Mouse (Mus musculus) embryonic facial prominence, embryonic 14.5 days (tissue): ENCODE measurements around the gene Gm2663. TPM values are rescaled to one million over a fixed set of nuclear protein-coding genes. Genes with fewer than 3 reads are reported as not detected.
A peak's percentile ranks its signal among the peaks of the same experiment; 100 is the strongest.
"Not testable (repeated sequence)": the region's sequence is repeated elsewhere in the genome, so short reads cannot be mapped to it uniquely, and the experiment has no call there.

ENCODE experiments used
- ATAC-seq: fragments of 200-750 bp; cut with Nextera tagmentation; 2 replicates; pipeline ENCODE4 v1.8.0; 2017; ENCODE audit warnings: low read depth, moderate number of reproducible peaks, moderate TSS enrichment
- DNase-seq: peaks from one replicate; pipeline ENCODE4 v3.0.0-alpha.2; 2015; ENCODE audit warnings: low spot score
- H3K27ac ChIP-seq: fragments of 300-500 bp; sonication (generic); replicated peaks from 2 replicates; pipeline ENCODE4 v1.5.1; 2014; ENCODE audit warnings: low read depth, mild to moderate bottlenecking, low read length, moderate library complexity
- H3K27me3 ChIP-seq: fragments of 300-500 bp; sonication (generic); replicated peaks from 2 replicates; pipeline ENCODE4 v1.6.1; 2014; ENCODE audit warnings: low read length; ENCODE audit not compliant: control insufficient read depth, insufficient read depth
- H3K36me3 ChIP-seq: fragments of 300-500 bp; sonication (generic); 2 replicates; pipeline ENCODE4 v1.6.1; 2014; ENCODE audit warnings: low read length, mixed read lengths; ENCODE audit not compliant: control insufficient read depth, insufficient read depth
- H3K4me1 ChIP-seq: fragments of 300-500 bp; sonication (generic); 2 replicates; pipeline ENCODE4 v1.6.1; 2014; ENCODE audit warnings: antibody characterized with exemption, low read length; ENCODE audit not compliant: control insufficient read depth, insufficient read depth
- H3K4me2 ChIP-seq: fragments of 300-500 bp; sonication (generic); 2 replicates; pipeline ENCODE4 v1.6.1; 2014; ENCODE audit warnings: low read depth, mild to moderate bottlenecking, low read length, moderate library complexity, mixed read lengths
- H3K4me3 ChIP-seq: fragments of 300-500 bp; sonication (generic); 2 replicates; pipeline ENCODE4 v1.5.1; 2014; ENCODE audit warnings: low read depth, mild to moderate bottlenecking, low read length
- H3K9ac ChIP-seq: fragments of 300-500 bp; sonication (generic); 2 replicates; pipeline ENCODE4 v1.6.1; 2014; ENCODE audit warnings: low read depth, mild to moderate bottlenecking, low read length, moderate library complexity, mixed read lengths
- H3K9me3 ChIP-seq: fragments of 300-500 bp; sonication (generic); 2 replicates; pipeline ENCODE4 v1.6.1; 2016; ENCODE audit warnings: low read length; ENCODE audit not compliant: control insufficient read depth
- WGBS: fragments of 180-500 bp; shearing (Covaris S2); extraction: QIAGEN DNeasy Blood & Tissue Kit; methylation state at CpG from one replicate; pipeline ENCODE4 v1.1.7; 2014; 5-methylcytosine and 5-hydroxymethylcytosine counted together
- polyA plus RNA-seq: library from polyadenylated mRNA; unstranded; fragments of >200 nt; fragmentation: Nextera tagmentation; extraction: Ambion mirVana; gene quantifications from 2 replicates; pipeline ENCODE4 v1.2.1, GENCODE M21; 2014

Gm2663 gene
- polyA plus RNA-seq, 1 experiment from 2014 or later: not detected

DNA sequence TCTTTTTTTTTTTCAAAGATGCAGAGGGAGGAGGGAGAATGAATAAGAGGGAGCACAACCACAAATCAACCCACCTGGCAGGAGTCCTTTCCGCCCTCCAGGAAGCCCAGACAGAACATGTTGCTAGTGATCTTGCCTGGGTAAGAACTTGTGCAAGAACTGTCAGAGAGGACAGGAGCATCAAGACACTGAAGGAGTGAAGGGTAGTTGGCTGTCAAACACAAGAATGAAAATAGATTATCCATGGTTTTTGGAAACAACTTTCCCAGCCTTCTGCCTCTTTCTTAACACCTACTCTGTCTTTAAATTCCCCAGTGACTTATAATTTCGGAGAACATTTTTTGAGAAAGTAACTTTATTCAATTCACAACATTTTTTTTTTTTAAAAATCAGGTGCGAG lies 33.0 kb upstream of the Gm2663 start:
- H3K9me3 ChIP-seq: no peaks in the 10 kb centered on the region
- H3K4me2 ChIP-seq: no peak overlapping the region
- no peak for ATAC-seq
- no peak overlapping the region for H3K27ac ChIP-seq
- no peaks in the 10 kb centered on the region for H3K27me3 ChIP-seq
- no peak overlapping the region for H3K9ac ChIP-seq
- H3K36me3 ChIP-seq: no peaks in the 10 kb centered on the region
- no peak overlapping the region for H3K4me3 ChIP-seq
- no peaks in the 10 kb centered on the region for H3K4me1 ChIP-seq
- no peak for DNase-seq
- WGBS: 75% methylated on average over 3 of the region's 3 CpGs

DNA sequence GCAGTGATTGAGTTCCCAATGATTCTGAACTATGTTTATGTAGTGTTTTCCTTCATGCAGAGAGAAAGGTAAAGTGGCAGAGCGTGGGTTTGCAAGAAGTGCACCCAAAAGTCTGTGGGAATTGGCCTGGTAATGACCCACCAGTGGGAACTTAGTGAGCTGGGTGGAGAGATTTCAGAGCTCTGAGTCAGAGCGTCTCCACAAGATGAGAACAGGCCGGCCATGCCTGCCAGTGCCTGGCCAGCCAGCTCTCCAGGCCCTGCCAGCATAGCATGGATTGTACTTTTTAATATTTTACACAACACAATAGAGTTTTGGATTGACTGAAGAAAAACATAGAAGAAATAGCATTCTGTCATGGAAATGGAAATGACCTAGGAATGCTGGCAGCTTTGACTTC lies 31.5 kb upstream of the Gm2663 start:
- H3K27me3 ChIP-seq: no peaks in the 10 kb centered on the region
- no peak overlapping the region for H3K27ac ChIP-seq
- DNase-seq: no peak
- no peaks in the 10 kb centered on the region for H3K9me3 ChIP-seq
- no peak overlapping the region for H3K4me3 ChIP-seq
- H3K9ac ChIP-seq: no peak overlapping the region
- H3K36me3 ChIP-seq: no peaks in the 10 kb centered on the region
- no peaks in the 10 kb centered on the region for H3K4me1 ChIP-seq
- no peak for ATAC-seq
- 87% methylated on average over 3 of the region's 3 CpGs for WGBS
- H3K4me2 ChIP-seq: no peak overlapping the region

- H3K4me1 ChIP-seq: no peaks in the 10 kb centered on the region
- DNase-seq: peak; percentile 2
- no peaks in the 10 kb centered on the region for H3K36me3 ChIP-seq
- no peaks in the 10 kb centered on the region for H3K9me3 ChIP-seq
- H3K9ac ChIP-seq: no peak overlapping the region
- no peak for ATAC-seq
- no peaks in the 10 kb centered on the region for H3K27me3 ChIP-seq
- WGBS: 42% methylated on average over 2 of the region's 2 CpGs
- no peak overlapping the region for H3K27ac ChIP-seq
- no peak overlapping the region for H3K4me3 ChIP-seq
- no peak overlapping the region for H3K4me2 ChIP-seq
Measured at GRCm38 (mm10) chr6:41027053-41027452, 27.8 kb upstream of the Gm2663 start.

DNA sequence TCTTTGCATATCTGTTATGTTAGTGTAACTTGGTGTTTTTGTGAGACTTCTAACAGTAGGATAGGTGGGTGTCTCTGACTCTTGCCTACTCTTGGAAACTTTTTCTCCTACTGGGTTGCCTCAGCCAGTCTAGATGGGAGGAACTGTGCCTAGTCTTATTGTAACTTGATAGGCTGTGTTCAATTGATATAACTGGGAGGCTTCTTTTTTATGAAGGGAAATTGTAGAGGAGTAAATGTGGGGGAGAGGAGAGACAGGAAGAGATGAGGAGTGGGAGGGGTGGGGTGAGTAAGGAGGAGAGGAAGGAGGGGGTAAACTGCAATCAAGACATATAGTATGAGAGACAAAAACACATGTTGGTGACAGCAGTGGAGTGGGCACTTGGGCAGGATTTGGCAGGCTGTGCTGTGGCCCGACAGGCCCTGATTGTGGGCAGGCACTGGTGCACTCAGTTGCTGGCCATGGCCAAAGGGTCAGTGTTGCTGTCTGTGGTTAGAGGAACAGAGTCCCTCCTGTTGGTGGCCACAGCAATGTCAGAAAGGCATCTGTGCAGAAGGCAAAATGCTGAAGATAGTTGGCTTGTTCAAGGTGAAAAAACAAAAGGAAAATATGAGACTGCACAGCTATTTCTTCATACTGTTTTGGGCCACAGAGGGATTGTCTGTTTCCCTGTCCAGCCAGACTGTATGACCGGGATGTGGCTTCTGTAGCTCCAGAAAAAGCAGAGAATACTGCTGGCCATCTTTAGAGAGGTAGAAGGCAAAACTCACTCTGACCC lies 26.8 kb upstream of the Gm2663 start:
- 79% methylated on average over 2 of the region's 2 CpGs for WGBS
- H3K9me3 ChIP-seq: no peaks in the 10 kb centered on the region
- H3K4me2 ChIP-seq: no peak overlapping the region
- no peaks in the 10 kb centered on the region for H3K4me1 ChIP-seq
- H3K27ac ChIP-seq: no peak overlapping the region
- DNase-seq (no peak), ATAC-seq (no peak)
- no peaks in the 10 kb centered on the region for H3K36me3 ChIP-seq
- H3K9ac ChIP-seq: no peak overlapping the region
- H3K4me3 ChIP-seq: no peak overlapping the region
- no peaks in the 10 kb centered on the region for H3K27me3 ChIP-seq

- Histone ChIP-seq H3K27ac (no peak overlapping the region), H3K9me3 (no peaks in the 10 kb centered on the region), H3K4me2 (no peak overlapping the region), H3K4me3 (no peak overlapping the region), H3K36me3 (no peaks in the 10 kb centered on the region), H3K4me1 (no peaks in the 10 kb centered on the region), H3K27me3 (no peaks in the 10 kb centered on the region), H3K9ac (no peak overlapping the region)
- ATAC-seq: no peak
- WGBS: 80% methylated on average over 2 of the region's 2 CpGs
- no peak for DNase-seq
Measured at GRCm38 (mm10) chr6:41019140-41019539, 19.9 kb upstream of the Gm2663 start.

- Histone ChIP-seq H3K27me3 (no peaks in the 10 kb centered on the region), H3K9me3 (no peaks in the 10 kb centered on the region), H3K27ac (no peak overlapping the region), H3K4me2 (no peak overlapping the region), H3K4me3 (no peak overlapping the region), H3K36me3 (no peaks in the 10 kb centered on the region), H3K4me1 (no peaks in the 10 kb centered on the region), H3K9ac (no peak overlapping the region)
- no peak for ATAC-seq
- DNase-seq: no peak
- WGBS: 74% methylated on average over 2 of the region's 2 CpGs
Measured at GRCm38 (mm10) chr6:41018629-41019028, 19.4 kb upstream of the Gm2663 start.

DNA sequence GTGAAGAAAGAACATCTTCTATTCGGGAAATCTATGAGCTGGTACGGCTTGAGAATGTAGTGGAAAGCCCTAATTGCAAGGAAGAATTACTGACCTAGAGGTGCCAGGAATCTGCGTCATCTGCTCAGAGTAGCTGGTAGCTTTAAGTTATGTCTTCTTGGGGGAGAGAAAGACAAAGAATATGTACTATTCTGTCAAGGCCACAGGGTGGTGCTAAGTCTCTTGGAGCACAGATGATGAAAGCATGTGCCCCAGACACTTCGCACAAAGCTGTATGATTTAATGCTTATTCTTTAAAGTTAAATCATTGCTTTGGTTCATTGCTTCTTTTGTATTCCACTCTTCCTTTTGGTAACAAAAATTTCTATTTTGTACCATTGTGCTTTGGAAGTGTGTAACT lies 15.8 kb upstream of the Gm2663 start:
- Histone ChIP-seq H3K9ac (no peak overlapping the region), H3K4me1 (no peaks in the 10 kb centered on the region), H3K9me3 (no peaks in the 10 kb centered on the region), H3K4me2 (no peak overlapping the region), H3K4me3 (no peak overlapping the region), H3K27me3 (no peaks in the 10 kb centered on the region), H3K27ac (no peak overlapping the region), H3K36me3 (no peaks in the 10 kb centered on the region)
- DNase-seq (peak; percentile 1), ATAC-seq (no peak)
- WGBS: 74% methylated on average over 4 of the region's 4 CpGs

- H3K4me2 ChIP-seq, H3K27ac ChIP-seq, H3K27me3 ChIP-seq, H3K9ac ChIP-seq, H3K36me3 ChIP-seq, ATAC-seq, DNase-seq, H3K9me3 ChIP-seq, H3K4me3 ChIP-seq, H3K4me1 ChIP-seq: not testable (repeated sequence)
- 87% methylated on average over 2 of the region's 2 CpGs for WGBS
Measured at GRCm38 (mm10) chr6:40964454-40964853, 34.8 kb downstream of the Gm2663 start, which contains the start of gene 1810009J06Rik. Gene 1810009J06Rik, plus strand, starts transcription at chr6:40964754.

DNA sequence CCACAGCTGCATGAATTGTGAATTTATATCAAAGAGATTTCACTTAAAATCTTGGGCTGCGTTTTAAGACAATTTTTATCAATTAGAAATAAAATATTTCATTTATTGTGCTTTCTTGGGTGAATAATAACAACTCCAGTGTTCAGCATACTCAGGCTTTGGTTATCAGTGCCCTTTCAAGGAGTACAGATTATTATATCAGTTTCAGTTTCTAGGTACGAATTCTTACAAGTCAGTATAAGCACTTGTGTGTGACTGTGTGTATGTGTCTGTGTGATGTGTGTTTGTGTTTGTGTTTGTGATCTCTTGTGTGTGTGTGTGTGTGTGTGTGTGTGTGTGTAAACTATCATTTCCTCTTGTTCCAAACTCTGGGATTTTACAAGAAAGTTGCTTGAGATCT lies 45.6 kb downstream of the Gm2663 start:
- DNase-seq (no peak), ATAC-seq (no peak)
- Histone ChIP-seq H3K27me3 (no peaks in the 10 kb centered on the region), H3K9me3 (peaks cover 3% of the 10 kb centered on the region; the same call in 1 of the 2 replicates), H3K4me1 (no peaks in the 10 kb centered on the region), H3K27ac (no peak overlapping the region), H3K4me3 (no peak overlapping the region), H3K4me2 (no peak overlapping the region), H3K36me3 (no peaks in the 10 kb centered on the region), H3K9ac (no peak overlapping the region)
- WGBS: 61% methylated on average over 2 of the region's 2 CpGs
